Mouse (Mus musculus): ENCODE results near the gene Txnip. TPM values are rescaled to one million over a fixed set of nuclear protein-coding genes. Genes with fewer than 3 reads are reported as not detected.
A peak's percentile ranks its signal among the peaks of the same experiment; 100 is the strongest.
"Not testable (repeated sequence)": the region's sequence is repeated elsewhere in the genome, so short reads cannot be mapped to it uniquely, and the experiment has no call there.

Txnip gene
- total RNA-seq, 2 experiments from 2014 or later: 357 to 411 TPM

DNA sequence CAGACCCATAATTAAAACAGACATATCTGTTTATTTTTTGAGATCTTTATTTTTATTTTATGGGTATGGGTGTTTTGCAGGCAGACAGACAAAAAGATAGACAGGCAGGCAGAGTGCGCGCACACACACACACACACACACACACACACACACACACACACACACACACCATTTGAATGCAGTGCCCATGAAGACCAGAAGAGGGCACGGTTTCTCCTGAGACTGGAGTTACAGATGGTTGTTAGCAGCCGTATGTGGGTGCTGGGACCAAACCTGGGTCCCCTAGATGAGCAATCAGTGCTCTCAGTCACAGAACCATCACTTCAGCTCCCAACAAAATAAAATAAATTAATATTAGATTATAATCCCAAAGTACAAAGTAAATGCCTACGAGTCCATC, 25.6 kb downstream of the Txnip start:
- ATAC-seq (ENCODE audit: poor library complexity, severe bottlenecking): no peak

DNA sequence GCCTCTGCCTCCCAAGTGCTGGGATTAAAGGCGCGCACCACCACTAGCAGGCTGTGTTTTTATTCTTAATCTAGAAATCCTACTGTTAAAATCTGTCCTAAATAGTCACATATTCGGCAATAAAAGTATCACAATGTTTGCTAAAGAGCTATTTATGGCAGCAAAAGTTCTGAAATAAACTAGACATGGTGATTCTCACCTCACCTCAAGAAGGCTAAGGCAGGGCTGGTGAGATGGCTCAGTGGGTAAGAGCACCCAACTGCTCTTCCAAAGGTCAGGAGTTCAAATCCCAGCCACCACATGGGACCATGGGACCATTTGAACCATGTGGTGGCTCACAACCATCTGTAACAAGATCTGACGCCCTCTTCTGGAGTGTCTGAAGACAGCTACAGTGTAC, 32.9 kb downstream of the Txnip start:
- ATAC-seq (ENCODE audit: poor library complexity, severe bottlenecking): no peak

DNA sequence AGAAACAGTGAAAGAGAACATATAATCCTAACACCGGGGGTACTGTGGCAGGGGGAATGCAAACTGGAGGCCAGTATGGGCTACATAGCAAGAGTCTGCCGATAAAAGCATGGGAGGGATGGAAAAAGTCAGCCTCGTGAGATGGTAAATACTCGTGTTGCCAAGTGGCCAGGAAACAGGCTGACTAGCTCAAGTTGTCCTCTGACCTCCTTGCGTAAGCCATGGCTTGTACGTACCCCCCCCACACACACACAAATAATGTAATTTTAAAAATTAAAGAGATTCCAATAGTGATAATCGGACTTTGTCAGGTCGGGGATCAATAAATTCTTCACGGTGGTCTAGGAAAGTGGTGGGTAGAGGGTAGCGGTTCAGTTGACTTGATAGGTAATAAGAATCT, 35.6 kb downstream of the Txnip start:
- ATAC-seq (ENCODE audit: poor library complexity, severe bottlenecking): no peak

DNA sequence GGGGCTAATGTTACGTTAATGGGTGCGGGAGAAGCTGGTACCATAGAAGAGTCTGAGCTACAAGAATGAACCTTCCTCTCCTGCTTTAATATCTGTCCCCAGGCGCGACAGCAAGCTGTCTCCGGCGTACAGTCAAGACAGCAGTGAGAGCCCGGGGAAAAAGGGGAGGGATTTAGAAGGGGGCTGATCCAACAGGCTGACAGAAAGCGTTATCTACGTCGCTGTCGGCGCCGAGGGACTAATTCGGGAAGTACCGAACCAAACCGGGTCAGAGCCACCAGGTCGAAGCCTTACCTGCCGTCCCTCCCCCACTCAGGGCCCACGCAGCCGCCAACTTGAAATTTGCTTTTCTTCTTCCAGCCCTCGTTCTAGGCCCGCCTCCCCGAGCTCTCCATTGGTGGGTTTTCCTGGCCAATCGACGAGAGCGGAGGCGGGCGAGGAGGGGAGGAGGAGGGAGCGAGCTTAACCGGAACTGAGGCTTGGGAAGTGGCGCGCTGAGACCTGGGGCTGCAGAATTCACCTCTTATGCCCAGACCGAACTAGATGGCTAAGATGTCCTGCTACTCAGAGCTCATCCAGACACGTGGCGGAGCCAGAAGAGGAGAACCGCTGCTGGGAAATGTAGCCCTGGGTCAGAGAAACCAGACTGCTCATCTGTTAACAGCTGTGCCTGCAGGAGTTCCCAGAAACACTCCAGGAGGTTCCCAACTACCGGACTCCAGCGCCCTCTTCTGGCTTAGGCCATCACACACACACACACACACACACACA, 36.2 kb downstream of the Txnip start, which contains the start of gene Polr3gl:
TSS of gene Polr3gl (minus strand) at position 392 of the 771 bp plus-strand sequence.
- ATAC-seq (ENCODE audit: poor library complexity, severe bottlenecking): peak; percentile 98

DNA sequence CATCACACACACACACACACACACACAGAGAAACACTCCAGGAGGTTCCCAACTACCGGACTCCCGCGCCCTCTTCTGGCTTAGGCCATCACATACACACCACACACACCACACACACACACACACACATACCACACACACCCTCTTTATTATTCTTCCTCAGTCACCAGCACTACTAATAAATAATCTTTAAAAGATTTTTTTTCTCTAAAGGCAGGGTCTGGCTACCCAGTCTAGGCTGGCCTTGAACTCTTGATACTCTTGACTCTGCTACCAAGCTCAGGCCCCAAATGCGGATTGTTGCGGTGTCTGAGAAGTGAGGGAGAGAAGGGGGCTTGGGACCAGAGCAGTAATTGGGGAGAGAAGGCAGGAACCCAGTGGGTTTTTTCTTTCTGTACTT, 37.1 kb downstream of the Txnip start:
- ATAC-seq (ENCODE audit: poor library complexity, severe bottlenecking): no peak

DNA sequence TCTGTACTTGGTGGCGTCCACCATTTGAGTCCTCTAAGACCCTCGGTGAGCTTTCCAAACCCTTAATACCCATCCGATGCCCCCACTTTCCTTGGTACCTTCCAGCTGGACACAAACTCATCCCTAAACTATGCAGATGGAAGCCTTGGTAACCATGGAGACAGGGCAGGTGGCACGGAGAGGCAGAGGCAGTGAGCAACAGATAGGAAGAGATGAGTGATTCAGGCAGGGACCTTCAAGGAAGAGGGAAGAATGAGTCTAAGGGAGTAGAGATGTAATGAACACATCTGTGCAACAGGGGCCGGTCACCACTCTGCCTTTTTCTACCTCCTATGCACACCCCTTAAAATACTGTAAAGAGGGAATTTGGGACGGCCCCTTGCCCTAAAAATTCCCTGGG, 37.9 kb downstream of the Txnip start:
- ATAC-seq (ENCODE audit: poor library complexity, severe bottlenecking): no peak

DNA sequence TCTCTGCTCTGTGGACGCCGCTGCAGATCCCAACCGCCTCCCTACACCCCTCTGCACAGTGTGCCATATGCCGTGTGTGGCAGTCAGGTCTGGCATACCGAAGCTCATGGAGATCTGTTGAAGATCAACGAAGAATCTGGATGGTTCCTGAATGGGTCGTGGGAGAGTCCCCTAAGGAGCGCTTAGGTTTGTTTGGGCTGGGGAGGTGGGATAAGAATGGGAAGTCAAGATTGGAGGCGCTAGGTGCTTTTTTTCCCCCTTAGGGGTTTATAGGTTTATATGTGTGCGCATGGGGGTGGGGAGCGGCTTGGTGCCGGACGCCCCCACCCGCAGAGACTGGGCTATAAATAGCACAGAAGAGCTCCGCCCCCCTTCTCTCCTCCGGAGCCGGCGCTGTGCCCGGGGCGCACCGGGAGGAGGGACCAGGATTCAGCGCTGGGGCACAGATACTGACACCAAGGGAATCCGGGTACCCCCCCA, 38.5 kb downstream of the Txnip start, which contains the start of gene Ankrd34a:
TSS of gene Ankrd34a (plus strand) at position 409 of the 480 bp plus-strand sequence.
- no peak for ATAC-seq (ENCODE audit: poor library complexity, severe bottlenecking)

DNA sequence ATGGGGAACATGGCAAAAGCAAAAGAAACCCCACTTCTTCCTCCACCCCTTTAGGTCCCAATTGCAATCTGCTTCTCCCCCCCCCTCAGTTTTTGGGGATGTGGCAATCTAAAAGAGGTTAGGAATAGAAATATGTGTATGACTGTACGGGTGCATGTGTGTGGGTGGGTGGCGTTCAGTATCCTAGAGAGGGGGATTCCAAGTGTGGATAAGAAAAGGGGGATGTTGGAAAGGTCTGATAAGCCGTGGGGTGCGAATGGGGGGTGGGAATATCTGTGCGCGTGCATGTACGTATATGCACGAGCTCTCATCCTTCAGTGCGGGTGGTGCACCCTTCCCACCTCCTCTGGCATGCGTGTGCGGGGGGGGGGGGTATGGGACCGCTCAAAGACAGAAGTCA, 39.1 kb downstream of the Txnip start:
- no peak for ATAC-seq (ENCODE audit: poor library complexity, severe bottlenecking)

DNA sequence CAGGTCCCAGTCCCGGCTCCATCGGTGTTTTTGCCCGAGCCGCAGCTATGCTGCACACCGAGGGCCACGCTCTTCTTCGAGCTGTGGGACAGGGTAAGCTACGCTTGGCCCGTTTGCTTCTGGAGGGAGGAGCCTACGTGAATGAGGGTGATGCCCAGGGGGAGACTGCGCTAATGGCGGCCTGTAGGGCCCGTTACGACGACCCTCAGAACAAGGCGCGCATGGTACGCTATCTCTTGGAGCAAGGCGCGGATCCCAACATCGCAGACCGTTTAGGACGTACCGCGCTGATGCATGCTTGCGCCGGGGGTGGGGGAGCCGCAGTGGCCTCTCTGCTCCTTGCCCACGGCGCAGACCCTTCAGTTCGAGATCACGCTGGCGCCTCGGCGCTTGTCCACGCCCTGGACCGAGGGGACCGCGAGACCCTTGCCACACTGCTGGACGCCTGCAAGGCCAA, 39.7 kb downstream of the Txnip start:
- no peak for ATAC-seq (ENCODE audit: poor library complexity, severe bottlenecking)

DNA sequence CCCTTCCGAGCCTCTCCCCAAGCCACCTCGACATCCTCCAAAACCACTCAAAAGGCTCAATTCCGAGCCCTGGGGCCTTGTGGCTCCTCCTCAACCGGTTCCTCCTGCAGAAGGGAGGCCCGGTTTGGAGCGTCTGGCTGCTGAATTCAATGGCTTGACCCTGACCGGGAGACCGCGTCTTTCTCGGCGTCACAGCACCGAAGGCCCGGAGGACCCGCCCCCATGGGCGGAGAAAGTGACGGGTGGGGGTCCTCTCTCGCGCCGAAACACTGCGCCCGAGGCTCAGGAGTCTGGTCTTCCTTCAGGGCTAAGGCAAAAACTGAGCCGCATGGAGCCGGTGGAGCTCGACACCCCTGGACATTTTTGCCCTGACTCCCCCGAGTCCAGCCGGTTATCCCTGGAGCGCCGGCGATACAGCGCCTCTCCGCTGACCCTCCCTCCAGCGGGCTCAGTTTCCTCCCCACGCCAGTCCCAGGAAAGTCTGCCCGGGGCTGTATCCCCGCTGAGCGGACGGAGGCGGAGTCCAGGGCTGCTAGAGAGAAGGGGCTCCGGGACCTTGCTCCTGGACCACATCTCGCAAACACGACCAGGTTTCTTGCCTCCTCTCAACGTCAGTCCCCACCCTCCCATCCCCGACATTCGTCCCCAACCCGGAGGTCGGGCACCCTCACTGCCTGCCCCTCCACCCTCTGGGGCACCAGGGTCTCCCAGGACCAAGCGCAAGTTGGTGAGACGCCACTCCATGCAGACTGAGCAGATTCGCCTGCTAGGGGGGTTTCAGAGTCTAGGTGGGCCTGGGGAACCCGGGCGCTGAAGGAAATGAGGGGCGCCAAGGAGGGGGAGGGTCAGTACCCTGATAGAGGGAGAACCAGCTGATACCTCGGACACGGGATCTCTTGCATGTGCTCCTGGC, 40.7 kb downstream of the Txnip start:
- no peak for ATAC-seq (ENCODE audit: poor library complexity, severe bottlenecking)

DNA sequence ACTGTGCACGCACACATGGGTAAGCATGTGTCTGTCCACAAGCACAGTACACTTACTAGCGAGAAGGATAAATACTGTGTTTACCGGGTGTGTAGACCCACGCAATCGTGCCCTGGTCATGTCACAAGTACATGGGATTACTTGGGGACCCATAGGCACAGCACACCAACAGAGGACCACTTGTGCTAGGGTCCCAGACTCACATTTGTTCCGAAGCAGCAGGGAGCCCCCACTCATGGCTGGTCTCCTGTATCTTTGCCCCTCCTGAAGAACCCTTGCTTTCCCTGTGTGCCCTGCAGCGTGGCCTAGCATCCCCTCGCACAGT, 41.3 kb downstream of the Txnip start:
- no peak for ATAC-seq (ENCODE audit: poor library complexity, severe bottlenecking)

DNA sequence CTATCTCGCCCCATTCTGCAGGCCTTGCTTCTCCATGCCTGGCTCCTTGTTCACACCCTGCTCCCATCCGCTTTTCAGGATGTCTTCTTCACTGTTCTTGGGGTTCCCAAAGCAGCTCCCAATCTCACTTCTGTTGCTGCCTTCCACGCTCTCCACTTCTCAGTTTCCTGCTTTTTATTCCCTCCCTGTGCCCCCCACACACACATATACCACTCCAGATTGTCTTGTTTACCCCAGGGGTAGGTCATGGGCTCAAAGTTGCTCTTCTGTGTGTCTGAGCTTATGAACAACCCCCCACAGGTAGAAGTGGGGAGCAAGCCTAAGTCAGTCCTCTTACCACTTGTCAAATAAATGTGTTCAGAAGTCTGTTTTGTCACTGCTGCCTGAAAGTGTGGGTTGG, 41.7 kb downstream of the Txnip start:
- ATAC-seq (ENCODE audit: poor library complexity, severe bottlenecking): no peak

DNA sequence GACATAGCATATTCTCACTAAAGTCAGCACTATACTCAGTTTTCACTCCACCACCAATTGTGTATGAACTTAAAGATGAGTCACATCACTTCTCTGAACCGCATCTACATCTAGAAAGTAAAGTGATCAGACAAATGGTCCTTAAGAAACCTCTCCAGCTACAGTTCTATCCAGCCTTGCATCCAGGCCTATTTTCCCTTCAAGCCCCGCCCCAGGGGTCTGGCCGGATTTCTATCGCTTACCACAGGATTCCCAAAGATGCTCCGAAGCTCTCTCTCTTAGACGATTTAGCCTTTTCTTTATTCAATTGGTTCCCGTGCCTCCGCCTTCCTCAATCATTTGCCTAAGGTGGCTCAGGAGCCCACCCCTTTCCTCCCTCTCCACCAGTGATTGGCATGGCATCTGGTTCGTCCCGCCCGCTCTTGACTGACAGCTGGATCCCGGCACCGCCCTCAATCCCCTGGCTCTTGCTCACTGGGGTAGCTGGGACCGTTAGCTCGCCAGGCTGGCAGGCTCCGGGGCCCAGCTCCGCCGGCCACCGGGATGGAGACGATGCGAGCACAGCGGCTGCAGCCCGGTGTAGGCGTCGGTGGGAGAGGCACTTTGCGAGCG, 43.0 kb downstream of the Txnip start, which contains the start of gene Lix1l:
TSS of gene Lix1l (plus strand) at position 511 of the 612 bp plus-strand sequence.
- peak; percentile 96 for ATAC-seq (ENCODE audit: poor library complexity, severe bottlenecking)

DNA sequence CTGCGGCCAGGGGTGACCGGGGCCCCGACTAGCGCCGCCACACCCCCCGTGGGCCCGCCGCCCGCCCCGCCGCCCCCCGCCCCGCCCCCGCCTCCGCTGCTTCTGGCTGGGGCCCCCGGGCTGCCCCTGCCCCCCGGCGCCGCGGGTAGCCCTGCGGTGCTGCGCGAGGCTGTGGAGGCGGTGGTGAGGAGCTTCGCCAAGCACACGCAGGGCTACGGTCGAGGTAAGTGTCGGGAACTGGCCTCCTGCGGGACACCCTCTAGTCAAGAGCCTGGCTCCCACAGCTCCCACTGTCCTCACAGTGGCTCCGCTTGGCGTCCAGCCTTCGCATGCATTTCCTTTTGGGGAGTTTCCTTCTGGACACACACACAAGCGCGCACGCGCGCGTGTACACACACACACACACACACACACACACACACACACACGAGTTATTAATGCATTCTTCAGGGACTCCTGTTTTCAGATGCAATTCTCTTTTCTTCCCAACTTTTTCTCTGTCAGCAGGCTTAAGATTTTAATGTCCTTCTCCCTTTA, 43.6 kb downstream of the Txnip start:
- no peak for ATAC-seq (ENCODE audit: poor library complexity, severe bottlenecking)

DNA sequence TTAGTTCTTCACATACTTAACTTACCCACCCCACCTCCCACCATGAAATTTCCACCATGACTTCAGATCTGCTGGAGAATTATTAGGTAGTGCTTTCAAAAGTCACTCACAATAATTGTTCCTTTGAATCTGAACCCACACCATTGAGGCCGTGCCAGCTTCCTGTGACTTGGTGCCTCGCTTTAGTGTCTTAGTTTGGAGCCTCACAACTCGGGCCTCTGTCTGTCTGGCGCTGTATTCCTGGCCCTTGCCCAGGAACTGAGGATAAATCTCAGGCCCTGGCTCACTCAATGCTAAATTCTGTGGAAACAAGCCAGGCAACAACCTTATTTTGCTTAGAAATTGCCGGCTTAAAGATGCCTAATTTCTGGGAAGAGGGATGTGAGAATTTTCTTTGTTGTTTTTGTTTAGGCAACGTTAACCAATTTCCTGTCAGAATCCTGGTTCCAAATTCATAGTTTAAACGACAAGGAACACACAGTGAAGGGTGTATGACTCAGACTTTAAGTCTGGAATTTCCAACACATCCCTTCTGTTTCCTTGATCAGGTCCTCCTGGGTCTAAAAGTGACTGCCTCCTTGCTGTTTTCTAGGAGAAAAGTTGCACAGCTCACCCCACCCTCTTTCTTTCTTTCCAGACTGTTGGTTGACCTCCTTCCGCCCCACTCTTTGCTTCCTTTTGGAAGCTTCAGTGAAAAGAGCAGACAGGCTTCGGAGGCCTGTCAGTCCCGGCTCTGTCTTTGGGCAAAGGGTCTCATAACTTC, 44.4 kb downstream of the Txnip start:
- ATAC-seq (ENCODE audit: poor library complexity, severe bottlenecking): no peak

DNA sequence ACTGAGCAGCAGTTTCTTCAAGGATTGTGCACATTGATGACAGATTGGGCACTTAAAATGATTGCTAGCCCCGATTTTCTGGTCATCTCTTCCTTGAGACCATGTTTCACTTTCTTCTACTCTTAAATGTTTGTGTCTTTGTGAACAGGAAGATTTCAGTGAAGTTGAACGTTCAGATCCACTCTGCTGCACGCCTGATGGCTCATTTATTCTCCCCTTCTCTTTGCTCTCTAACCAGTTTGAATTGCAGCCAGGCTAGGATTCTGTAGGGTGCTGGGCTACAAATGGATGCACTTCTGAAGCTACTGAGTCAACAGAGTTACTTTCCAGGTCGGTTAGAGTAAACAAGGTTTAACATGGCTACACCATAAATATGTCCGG, 44.9 kb downstream of the Txnip start:
- ATAC-seq (ENCODE audit: poor library complexity, severe bottlenecking): no peak

DNA sequence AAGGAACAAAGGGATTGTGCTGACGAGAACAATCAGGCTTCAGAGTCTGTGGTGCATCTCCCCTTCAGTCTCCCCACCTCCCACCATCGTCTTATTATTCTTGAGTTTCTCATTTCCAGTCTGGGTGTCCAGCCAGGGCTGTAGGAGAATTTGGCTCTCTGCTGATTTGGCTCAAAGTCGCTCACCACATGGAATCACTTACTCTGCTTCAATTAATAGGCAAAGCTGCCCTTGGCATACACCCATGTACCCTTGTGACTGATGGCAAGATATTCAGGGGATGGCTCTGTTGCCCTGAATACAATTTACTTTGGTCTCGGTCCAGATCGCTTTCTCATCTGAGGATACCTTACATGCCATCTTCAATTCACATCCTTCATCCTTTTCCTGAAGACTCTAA, 45.6 kb downstream of the Txnip start:
- no peak for ATAC-seq (ENCODE audit: poor library complexity, severe bottlenecking)

DNA sequence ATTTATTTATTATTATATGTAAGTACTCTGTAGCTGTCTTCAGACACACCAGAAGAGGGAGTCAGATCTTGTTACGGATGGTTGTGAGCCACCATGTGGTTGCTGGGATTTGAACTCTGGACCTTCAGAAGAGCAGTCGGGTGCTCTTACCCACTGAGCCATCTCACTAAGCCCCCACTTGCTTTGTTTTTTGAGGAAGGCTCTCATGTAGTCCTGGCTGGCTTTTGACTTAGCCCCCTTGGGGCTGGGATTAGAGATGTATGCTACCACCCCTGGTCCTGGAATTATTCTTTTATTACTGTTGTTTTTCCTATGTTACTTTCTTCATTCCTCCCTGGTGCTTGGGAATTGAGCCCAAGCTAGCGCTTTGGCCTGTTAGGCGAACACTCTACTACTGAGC, 48.2 kb downstream of the Txnip start:
- not testable (repeated sequence) for ATAC-seq (ENCODE audit: poor library complexity, severe bottlenecking)

DNA sequence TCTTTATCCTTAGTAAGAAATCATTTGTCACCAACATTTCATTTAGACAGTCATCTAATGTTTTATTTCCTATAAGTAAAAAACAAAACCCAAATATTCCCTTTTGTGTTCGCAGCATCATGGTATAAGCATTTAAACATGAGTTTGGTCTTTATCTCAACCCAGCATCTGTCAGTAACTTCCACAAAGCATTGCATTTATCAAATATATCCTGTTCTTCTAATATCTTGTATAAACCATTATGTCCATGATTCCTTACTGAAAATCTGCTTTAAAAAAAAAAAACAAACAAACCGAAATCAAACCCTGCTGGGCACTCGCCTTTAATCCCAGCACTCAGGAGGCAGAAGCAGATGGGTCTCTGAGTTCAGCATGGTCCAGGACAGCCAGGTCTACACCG, 48.9 kb downstream of the Txnip start:
- ATAC-seq (ENCODE audit: poor library complexity, severe bottlenecking): no peak

Data from megakaryocyte, adult 5-6 weeks (primary cell).